Mouse (Mus musculus) heart, adult 11 months (tissue): ENCODE results near the gene Itpka.

Experiments
- DNase-seq: peaks from one replicate; pipeline ENCODE4 v3.0.0; 2022

Itpka gene

GRCm38 (mm10) chr2:119758101-119758843, 16.1 kb downstream of the Itpka start:
- peak; percentile 79 for DNase-seq

GRCm38 (mm10) chr2:119758844-119759835, 17.0 kb downstream of the Itpka start:
- DNase-seq, result peak; percentile 87

- peak; percentile 86 for DNase-seq
Measured at GRCm38 (mm10) chr2:119760251-119760650, 18.1 kb downstream of the Itpka start, which contains the start of gene Ltk. TSS of gene Ltk (minus strand) at chr2:119760431.

- DNase-seq, result no peak
Measured at GRCm38 (mm10) chr2:119762276-119762675, 20.1 kb downstream of the Itpka start.

DNA sequence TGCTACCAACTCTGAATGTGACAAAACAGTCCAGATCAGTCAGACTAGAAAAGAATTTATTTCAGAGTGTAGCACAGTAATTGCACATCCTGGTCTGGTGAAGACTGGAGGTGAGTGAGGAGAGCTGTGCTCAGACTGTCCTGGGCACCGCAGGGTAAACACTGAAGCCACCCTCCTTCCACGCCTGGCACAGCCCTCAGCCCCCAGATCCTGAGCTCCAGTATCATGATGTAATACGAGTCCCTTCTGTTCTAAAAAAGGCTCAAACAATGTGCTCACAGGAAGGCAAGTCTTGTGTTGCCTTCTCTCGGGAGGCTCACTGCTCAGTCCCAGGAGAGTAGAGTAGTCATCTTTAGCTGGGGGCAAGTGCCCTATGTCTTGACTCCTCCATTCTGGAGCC, 21.8 kb downstream of the Itpka start:
- no peak for DNase-seq

DNA sequence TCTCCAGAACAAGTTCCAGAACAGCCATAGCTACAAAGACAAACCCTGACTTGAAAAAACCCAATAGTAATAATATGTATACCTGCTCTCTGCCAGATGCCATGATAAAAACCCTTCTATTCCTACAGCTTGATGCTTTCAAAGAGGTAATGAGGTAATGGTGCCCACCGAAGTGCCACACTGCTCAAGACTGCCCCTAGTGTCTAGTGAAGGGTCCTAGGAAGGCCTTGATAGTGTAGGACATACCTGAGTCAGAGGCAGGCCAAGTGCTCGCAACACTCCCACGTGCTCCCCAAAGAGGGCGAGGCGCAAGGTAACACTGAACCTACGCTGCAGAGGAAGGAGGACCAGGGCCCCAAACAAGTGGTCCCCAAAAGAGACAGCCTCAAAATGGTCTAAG, 25.1 kb downstream of the Itpka start:
- peak; percentile 76 for DNase-seq

GRCm38 (mm10) chr2:119787206-119787883, 45.2 kb downstream of the Itpka start, which contains the start of gene Rpap1:
TSS of gene Rpap1 (minus strand) at chr2:119787537.
- DNase-seq, result peak; percentile 97

GRCm38 (mm10) chr2:119789996-119790395, 47.9 kb downstream of the Itpka start:
- no peak for DNase-seq

DNA sequence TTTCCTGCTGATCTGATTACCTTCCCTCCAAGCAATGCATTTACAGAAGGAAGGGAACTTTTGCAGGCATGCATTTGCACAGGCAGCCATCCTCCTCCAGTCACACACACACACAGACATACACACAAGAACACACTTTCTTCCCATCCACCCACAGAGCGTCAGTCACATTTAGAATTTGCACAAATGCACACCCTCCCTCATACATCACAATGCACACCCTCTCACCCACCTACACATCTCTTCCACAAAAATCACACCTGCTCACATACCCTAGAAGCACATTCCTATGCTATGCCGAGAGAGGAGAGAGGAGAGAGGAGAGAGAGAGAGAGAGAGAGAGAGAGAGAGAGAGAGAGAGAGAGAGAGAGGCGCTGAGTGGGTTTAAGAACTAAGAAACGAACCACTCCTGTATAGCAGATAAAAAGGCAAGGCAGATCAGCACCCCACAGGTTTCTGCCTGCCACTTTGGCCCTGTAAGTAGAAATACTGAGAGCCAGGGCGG, 55.2 kb downstream of the Itpka start, which contains the start of gene Tyro3:
TSS of gene Tyro3 (plus strand) at position 455 of the 505 bp plus-strand sequence.
- DNase-seq, result no peak

DNA sequence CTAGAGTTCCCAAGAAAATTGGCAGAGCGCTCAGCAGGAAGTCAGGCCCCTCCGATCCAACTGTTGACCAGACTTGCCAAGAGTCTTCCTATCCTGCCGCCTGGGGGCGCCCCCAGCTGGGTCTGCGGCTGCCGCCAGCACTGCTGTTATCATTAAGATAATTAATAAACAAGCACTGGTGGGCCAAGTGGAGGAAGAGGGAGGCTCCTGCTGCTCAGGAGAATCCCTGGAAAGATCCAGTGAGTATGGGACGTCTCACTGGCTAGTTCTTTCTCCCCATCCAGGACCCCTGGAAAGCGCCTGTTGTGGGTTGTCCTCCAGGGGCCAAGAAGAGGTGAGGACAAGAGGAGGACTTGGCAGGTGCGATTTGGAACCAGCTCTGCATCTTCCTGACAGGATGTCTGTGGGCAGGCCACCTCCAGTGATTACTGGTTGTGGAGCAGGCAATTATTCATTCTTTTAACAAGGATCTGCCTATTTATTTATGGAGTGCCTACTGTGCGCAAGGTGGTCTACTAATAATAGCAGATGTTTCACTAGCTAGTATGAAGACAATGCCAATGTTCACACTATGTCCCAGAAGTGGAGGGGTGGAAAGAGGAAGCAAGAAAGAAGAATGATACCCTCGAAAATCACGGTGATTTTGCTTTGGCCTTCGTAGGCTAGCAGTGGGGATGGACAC, 56.2 kb downstream of the Itpka start:
- peak; percentile 98 for DNase-seq

DNA sequence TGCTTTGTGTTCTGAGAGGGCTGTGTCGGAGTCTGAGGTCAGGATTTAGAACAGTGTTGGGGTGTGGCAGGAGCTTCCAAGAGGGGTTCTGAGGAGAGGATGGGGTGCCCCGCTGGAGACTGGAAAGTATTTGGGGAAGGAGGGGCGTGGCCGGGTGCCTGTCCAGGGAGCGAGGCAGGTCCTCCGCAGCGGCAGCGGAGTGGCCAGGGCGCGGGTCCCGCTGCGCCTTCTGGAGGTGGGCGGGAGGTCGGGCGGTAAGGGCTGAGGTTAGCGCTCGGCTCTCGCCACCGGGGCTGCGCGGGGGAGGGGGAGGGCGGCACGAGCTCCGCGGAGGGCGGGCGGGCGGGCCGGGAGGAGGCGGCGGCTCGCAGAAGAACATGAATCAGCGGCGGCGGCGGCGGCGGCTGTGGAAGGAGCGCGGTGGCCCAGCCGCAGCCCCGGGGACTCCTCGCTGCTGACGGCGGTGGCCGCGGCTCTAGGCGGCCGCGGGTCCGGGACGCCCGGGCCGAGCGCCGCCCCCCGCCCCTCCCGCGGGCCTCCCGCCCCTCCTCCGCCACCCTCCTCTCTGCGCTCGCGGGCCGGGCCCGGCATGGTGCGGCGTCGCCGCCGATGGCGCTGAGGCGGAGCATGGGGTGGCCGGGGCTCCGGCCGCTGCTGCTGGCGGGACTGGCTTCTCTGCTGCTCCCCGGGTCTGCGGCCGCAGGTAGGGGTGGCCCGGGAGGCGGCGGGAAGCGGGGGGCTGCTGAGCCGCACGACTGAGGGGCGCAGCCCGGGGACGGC, 57.2 kb downstream of the Itpka start:
- peak; percentile 95 for DNase-seq

- peak; percentile 86 for DNase-seq
Measured at GRCm38 (mm10) chr2:119799961-119800550, 57.9 kb downstream of the Itpka start.
